Mouse (Mus musculus) monocyte, adult 2 months (primary cell): Measurements from ENCODE around the gene Keap1.
"Not testable (repeated sequence)": the region's sequence is repeated elsewhere in the genome, so short reads cannot be mapped to it uniquely, and the experiment has no call there.

Experiments
- DNase-seq, 2 experiments: peaks; one replicate each; pipeline ENCODE4 v3.0.0; 2022; ENCODE audit warnings: low spot score in 2 of 2, low read depth in 1 of 2

Gene Keap1

GRCm38 (mm10) chr9:21233805-21234204 is 5.4 kb downstream of the Keap1 start:
- no peak for DNase-seq

DNA sequence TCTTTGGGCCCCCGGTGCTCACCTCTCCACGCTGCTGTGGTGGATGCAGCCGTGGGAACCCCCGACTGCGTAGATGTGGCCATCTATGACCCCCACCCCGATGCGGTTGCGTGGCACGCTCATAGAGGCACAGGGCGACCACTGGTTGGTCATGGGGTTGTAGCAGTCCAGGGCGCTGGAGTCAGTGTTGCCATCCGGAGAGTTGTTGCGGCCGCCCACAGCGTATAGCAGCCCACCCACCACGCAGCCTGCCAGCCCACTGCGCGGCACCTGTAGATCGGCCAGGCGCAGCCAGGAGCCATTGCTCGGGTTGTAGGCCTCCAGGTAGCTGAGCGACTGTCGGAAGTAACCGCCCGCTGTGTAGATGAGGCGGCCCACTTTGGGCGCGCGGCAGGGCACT is 5.8 kb downstream of the Keap1 start:
- no peak for DNase-seq

GRCm38 (mm10) chr9:21232867-21233266 is 6.3 kb downstream of the Keap1 start:
- no peak for DNase-seq

DNA sequence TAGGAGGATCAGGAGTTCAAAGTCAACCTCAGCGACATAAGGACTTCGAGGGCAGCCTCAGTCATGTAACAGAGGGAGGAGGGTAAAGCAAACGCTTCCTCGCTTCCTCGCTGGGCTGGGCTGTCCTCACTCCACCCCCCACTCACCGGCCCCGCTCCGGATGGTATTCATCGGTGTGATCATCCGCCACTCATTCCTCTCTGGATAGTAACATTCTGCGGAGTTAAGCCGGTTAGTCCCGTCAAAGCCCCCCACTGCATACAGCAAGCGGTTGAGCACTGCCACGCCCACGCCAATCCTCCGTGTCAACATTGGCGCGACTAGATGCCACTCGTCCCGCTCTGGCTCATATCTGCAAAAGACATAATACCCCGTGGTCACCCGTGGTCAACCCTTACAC is 7.6 kb downstream of the Keap1 start:
- no peak for DNase-seq

DNA sequence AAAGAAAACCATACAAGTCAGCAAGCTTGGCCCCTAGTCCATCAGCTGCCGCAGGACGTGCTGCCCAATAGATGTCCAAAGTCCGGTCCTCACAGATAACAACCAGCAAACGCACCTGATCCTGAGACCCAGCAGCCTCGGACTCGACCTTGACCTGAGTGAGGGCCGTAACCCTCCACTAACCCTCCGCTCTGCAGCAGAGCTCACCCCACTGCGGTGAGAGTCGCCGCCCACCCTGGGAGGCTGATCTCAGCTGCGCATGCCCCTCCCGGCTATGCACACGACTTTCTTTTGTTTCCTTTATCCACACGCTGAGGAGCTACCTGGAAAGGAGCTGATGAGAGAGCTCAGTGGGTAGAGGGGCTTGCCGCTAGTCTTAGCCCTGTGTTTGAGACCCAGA is 11.8 kb downstream of the Keap1 start:
- no peak for DNase-seq

DNA sequence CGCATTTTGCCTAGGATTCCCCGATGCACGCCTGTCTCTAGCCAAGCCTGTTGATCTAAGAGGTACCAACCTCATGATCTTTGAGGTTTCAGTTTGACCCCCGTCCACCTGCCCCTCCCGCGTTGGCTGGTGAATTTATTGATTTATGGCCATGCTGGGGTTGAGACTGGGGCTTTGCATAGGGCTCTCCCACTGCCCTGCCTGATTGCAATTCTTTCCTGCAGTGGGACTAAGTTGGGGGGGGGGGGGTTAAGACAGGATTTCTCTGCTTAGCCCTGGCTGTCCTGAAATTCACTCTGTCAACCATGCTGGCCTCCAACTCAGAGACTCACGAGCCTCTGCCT is 13.8 kb downstream of the Keap1 start:
- DNase-seq, result no peak

GRCm38 (mm10) chr9:21224576-21225414 is 14.4 kb downstream of the Keap1 start:
- DNase-seq, result no peak

- DNase-seq, result no peak
Measured at GRCm38 (mm10) chr9:21223906-21224305, 15.3 kb downstream of the Keap1 start.

DNA sequence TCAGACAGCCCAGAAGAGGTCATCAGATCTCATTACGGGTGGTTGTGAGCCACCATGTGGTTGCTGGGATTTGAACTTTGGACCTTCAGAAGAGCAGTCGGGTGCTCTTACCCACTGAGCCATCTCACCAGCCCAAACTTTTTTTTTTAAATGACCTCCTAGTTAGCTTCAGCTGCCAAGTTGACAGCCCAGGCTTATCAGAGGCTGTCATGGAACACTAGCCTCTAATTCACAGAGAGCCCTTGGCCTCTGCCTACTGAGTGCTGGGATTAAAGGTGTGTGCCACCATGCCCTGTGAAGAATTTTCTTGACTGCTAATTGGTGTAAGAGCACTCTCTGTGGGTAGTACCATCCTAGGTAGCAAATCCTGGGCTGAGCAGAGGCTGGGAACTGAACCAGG is 15.7 kb downstream of the Keap1 start:
- DNase-seq, result not testable (repeated sequence)

DNA sequence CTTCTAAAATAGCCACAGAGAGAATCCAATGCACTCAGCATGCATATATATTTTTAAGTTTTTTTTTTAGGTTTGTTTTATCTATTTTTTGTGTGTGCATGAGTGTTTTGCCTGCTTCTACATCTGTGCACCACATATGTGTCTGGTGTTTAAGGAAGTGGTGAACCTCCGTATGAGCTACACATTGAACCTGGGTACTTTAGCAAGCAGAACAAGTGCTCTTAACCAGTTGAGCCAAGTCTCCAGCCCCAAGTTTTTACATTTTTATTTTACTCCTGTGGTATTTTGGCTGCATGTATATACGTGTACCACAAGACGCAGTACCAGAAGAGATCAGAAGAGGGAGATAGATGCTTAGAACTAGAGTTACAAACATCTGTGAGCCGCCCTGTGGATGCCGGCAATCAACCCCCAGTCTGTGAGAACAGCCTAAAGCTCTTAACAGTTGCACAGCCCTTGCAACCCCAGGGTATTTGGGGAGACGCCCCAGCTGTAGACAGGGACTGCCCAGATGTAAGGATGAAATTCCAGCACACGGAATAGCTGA is 17.7 kb downstream of the Keap1 start:
- DNase-seq, result no peak

DNA sequence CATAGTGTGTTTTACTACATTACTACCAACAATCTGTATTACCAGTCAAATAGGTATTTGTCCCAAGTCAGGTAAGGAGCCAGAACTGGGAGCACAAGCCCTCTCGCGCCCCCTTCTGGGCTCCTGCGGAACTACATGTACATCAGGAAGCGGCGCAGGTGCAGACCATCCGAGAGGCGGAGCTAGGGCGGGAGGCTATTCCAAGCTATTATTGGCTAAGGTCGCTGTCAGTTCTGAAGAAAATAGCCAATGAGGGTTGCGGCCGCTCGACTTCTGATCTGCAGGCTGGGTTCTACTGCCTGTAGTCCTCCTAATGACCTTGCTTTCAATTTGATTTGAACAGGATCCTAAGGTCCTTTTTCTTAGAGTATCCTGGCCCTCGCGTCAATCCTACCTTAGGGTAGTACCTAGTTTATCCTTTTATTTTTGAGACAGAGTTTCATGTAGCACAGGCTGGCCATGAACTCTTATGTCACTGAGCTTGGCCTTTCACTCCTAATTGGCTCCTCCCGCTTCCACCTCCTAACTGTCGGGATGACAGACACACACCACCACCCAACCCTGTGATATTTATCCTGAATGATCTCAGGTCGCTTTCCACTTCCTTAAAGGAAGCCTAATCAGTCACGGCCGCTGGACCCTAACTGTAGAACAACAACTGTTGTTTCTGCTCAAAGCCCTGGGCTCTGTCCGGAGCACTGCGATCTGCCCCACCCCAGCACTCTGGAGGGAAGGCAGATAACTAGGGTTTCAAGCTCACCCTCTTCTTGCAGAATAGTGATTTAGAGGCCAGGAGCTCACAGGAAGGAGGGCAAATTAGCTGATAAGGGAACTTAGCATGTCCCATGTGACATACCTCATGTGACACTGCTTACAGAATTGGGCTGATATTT is 18.4 kb downstream of the Keap1 start:
- peak; percentile 76 to 81 for DNase-seq

GRCm38 (mm10) chr9:21219820-21220219 is 19.3 kb downstream of the Keap1 start:
- DNase-seq, result no peak

DNA sequence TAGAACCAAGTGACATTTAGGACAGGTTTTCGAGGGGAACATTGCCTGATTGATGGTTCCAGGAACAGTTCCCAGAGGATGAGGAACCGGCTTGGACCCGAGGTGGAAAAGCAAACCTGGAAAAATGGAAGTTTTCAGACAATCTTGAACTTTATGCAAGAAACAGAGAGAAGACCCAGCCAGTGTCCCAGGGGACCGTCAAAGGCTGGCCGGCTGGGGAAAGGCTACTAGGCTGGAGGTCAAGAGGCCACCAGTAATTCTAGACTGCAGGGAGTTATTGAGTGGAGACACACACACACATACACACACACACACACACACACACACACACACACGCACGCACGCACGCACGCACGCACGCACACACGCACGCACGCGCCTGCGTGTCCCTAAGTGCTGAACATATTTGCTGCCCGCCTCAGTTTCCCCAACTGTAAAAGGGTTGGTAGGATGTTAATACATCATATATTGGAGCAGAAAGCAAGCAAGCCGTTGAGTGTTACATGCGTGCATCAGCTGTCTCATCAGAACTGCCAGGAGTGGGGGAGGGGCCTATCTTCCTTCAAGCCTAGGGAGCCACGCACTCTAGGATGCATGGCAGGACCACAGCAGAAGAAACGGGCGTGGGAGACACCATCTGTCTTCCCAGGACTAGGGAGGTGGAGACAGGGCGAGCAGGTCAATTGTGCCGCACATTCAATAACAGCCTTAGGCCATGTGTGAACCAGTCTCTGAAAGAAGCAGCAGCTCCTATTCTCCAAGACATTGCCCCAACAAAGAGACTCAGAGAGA is 22.9 kb downstream of the Keap1 start:
- no peak for DNase-seq

- DNase-seq, result no peak
Measured at GRCm38 (mm10) chr9:21213617-21214190, 25.5 kb downstream of the Keap1 start.

DNA sequence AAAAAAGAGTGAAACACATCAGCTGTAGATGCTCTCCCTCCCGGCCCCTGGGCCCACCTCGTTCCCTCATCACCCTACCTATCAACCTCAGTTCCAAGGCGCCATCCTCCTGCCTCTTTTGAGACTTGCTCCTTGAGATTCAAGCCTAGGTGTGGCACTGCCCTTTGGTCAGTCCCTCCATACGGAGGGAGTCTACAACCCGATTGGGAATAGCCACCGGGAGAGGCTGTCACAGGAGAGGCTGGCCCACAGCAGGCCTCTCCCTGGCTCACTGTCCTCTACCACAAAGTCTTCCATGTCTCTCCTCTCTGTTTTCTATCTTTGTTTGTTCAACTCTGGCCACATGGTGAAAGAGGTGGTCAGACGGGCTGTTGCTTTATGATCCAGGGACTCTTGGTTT is 27.5 kb downstream of the Keap1 start:
- DNase-seq, result no peak

- no peak for DNase-seq
Measured at GRCm38 (mm10) chr9:21210821-21211220, 28.3 kb downstream of the Keap1 start.

DNA sequence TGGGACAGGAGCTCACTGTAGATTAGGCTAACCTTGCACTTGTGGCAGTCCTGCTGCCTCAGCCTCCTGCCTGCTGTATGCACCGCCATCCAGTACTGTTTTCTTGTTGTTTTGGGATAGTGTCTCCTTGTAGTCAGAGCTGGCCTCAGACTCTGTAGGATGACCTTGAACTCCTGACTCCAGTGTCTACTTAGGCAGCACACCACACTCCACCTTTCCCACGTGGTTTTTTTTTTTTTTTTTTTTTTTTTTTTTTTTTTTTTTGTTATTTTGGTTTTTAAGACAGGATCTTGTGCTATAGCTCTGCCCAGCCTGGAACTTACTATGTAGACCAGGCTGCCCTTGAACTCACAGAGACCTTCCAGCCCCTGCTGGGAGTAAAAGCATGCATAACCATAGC is 30.5 kb downstream of the Keap1 start:
- DNase-seq, result no peak

- no peak for DNase-seq
Measured at GRCm38 (mm10) chr9:21206848-21207247, 32.3 kb downstream of the Keap1 start.

DNA sequence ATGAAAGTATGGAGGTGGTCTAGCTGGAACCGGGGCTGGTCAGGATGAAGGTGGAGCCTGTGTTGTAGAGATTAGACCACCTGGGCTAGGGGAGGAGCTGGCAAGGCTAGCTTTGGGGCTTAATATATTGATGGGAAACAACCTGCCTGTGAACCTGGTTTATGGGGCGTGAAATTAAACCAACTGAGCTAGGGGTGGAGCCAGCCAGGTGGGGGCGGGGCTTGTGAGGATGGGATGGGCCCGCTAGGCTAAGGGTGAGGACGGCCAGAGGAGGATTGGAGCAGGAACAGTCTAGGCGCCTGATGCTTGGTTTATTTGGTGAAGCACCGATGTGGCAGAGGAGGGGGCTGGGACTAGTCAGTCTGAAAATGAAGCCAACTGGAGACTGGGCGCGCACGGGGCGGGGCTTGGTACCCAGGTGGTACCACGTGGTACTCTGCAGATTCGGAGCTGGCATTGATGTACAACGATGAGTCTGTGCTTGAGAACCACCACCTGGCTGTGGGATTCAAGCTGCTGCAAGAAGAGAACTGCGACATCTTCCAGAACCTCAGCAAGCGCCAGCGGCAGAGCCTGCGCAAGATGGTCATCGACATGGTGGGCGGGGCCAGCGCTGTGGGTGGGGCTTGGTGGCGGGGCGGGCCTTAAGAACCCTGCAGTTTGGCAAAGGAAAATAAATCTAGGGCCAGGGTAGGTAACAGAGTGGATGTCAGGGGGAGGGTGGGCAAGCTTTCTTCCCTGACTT is 34.5 kb downstream of the Keap1 start:
- no peak for DNase-seq

- DNase-seq, result no peak
Measured at GRCm38 (mm10) chr9:21204156-21204527, 35.0 kb downstream of the Keap1 start.
